Mouse (Mus musculus) right cerebral cortex, postnatal 36 days (tissue): ENCODE data around the gene Hes7.

ENCODE experiments used
- DNase-seq, 2 experiments: peaks; one replicate each; pipeline ENCODE4 v3.0.0; 2022; ENCODE audit warnings: low spot score in 2 of 2, mixed read lengths in 1 of 2

The Hes7 gene

DNA sequence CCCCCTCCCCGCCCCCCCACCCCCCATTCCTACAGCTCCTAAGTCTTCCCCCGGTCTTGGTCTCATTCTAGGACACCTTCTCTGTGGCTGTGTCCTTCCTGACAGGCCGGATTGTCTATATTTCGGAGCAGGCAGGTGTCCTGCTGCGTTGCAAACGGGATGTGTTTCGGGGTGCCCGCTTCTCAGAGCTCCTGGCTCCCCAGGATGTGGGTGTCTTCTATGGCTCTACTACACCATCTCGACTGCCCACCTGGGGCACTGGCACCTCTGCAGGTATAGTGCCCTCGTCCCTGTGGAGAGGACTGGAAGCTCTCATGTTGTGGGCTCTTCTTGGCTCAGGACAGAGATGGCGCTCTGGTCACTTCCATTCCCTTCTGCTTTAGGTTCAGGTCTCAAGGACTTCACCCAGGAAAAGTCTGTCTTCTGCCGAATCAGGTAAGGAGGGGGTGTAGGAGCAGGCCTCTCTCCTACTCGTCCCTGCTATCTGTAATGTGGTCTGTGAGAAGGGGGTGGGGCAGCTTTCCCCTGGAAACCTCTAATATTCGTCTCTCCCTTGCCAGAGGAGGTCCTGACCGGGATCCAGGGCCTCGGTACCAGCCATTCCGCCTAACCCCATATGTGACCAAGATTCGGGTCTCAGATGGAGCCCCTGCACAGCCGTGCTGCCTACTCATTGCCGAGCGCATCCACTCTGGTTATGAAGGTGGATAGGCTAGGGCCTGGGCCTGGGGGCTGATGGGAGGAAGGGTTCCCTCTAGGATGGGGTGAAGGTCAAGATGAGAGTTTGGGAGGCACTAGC is 18.4 kb upstream of the Hes7 start:
- DNase-seq, result no peak

GRCm38 (mm10) chr11:69102403-69102725 is 17.8 kb upstream of the Hes7 start:
- DNase-seq, result no peak

DNA sequence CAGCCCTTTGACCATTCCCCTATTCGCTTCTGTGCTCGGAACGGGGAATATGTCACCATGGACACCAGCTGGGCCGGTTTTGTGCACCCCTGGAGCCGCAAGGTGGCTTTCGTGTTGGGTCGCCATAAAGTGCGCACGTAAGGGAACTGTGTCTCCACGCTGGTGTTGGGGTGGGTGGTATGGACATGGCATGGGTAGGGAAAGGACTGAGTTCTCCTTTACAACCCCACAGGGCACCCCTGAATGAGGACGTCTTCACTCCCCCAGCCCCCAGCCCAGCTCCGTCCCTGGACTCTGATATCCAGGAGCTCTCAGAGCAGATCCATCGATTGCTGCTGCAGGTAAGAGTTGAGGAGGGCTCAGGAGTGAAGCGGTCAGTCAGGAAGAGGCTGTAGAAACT is 17.1 kb upstream of the Hes7 start:
- DNase-seq, result no peak

GRCm38 (mm10) chr11:69103531-69104435 is 16.4 kb upstream of the Hes7 start:
- no peak for DNase-seq

GRCm38 (mm10) chr11:69104487-69104886 is 15.7 kb upstream of the Hes7 start:
- DNase-seq, result no peak

DNA sequence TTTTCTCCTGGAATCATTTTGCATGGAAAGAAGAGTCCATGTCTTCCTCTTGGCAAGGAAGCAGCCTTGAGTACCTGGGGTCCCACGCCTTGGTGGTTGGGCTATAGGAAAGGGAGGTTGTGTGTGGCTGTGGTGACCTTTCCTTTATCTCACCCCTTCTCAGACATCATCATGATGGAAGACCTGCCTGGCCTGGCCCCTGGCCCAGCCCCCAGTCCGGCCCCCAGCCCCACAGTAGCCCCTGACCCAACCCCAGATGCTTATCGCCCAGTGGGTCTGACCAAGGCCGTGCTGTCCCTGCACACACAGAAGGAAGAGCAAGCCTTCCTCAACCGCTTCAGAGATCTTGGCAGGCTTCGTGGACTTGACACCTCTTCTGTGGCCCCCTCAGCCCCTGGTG is 15.0 kb upstream of the Hes7 start:
- DNase-seq, result no peak

- DNase-seq, result no peak
These were observed 14.4 kb upstream of the Hes7 start for GRCm38 (mm10) chr11:69105796-69106195.

DNA sequence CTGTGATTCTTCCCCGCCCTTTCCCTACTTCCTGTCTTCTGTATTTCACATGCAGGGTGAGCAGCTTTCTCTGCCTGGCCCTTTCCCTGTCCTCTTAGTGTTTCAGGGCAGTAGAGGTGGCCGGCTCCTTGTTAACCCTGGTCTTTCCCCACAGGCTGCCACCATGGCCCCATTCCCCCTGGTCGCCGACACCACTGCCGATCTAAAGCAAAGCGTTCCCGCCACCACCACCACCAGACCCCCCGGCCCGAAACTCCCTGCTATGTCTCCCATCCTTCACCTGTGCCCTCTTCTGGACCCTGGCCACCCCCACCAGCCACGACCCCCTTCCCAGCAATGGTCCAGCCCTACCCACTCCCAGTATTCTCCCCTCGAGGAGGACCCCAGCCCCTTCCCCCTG is 13.9 kb upstream of the Hes7 start:
- DNase-seq, result no peak

GRCm38 (mm10) chr11:69106842-69107241 is 13.4 kb upstream of the Hes7 start:
- DNase-seq, result no peak

DNA sequence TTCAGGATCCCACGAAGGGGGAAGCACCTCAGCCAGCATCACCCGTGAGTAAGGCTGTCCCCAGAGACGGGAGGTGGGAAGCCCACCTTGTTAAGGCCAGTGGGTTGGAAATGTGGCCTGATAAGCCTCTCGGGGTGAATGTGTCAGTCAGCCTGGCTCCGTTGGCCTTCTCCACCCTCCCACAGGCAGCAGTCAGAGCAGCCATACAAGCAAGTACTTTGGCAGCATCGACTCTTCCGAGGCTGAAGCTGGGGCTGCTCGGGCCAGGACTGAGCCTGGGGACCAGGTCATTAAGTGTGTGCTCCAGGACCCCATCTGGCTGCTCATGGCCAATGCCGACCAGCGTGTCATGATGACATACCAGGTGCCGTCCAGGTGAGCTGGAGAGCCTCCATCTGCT is 12.5 kb upstream of the Hes7 start:
- DNase-seq, result no peak

DNA sequence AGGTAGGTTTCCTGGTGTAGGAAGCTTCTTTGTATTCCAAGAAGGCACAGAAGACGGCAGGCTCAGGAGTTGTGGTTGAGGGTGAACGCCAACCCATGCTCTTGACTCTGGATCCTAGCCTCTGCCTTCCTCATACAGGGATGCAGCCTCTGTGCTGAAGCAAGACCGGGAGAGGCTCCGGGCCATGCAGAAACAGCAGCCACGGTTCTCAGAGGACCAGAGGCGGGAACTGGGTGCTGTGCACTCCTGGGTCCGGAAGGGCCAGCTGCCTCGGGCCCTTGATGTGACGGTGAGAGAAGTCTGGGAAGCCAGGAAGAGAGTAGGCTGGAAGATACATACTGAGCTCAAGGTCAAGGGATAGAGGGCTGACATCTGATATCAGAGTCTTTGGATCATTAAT is 12.0 kb upstream of the Hes7 start:
- DNase-seq, result no peak

- no peak for DNase-seq
These were observed 10.9 kb upstream of the Hes7 start for GRCm38 (mm10) chr11:69109032-69109900.

DNA sequence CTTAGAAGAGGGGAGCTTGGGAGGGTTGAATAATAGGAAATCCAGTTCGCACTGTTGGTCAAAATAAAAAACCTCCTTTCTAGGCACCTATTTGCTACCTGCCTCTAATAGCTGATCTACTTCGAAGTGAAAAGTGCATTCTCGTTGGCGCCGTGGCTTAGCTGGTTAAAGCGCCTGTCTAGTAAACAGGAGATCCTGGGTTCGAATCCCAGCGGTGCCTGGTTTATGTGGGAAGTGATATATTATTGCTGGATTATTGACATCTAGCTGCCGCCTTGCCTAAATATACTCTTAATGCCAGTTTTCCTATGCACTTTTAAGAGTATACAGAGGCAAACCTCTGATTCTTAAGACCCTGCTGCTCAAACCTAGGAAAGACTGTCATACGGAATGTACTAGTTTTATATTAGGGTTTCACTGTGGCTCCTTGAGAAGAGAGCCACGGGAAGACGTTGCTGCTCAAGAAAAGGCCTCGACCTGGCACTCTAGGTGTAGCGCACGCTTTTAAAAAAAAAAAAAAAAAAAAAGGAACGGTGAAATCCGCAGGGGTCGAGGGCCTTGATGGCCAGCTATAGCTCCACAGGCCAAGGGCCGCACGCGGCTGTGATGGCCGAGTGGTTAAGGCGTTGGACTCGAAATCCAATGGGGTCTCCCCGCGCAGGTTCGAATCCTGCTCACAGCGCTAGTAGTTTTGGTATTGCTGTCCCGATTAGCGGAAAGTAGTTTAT is 9.7 kb upstream of the Hes7 start:
- DNase-seq, result peak; percentile 76 to 80

DNA sequence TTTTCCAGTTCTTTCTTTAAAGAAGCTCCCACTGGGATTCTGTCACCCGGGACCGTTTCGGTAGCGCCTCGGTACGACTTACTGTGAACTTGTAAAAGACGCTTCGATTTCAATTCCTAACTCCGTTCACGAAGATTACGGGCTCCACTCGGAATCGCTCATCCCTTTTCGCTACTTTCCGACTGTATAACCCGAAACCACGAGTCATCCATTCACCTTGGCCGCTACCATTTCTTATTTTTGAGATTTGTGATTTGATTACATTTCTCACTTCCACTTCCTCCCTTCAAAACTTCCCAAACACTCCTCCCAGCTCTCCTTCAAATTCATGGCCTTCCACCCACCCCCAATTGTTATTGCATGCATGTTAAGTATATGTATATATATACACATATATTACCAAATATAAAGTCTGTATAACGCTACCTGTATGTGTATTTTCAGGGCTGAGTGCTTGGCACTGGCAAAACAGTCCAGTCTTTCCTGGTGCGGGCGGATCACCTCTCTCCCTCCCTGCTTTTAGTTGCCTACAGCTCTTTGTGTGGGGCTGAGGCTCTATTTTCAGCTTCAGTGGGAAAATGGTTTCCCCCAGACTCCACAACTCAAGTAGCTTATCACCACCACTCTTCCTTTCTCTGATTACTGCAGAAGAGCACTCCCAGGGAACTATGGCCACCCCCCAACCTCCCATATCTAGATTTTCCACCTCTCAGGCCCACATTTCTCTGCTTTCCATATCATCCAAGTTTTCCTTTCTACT is 9.0 kb upstream of the Hes7 start:
- no peak for DNase-seq

DNA sequence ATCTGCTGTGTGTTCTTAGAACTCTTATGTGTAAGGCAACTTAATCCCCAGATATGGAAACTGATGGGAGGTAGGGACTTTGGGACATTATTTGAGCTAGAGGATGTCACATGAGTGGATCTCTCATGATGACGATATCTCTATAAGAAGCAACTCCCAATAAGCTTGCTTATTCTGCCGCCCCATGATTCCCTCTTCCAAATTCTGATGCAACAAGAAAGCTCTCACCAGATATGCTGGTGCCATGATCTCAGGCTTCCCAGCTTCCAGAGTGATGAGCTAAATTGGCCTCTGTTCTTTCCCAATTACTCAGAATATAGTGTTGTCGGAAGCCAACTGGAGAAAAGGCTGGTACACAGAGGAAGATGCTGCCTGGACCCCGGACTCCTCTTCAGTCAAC is 8.3 kb upstream of the Hes7 start:
- no peak for DNase-seq

GRCm38 (mm10) chr11:69114018-69114417 is 6.2 kb upstream of the Hes7 start:
- DNase-seq, result no peak

DNA sequence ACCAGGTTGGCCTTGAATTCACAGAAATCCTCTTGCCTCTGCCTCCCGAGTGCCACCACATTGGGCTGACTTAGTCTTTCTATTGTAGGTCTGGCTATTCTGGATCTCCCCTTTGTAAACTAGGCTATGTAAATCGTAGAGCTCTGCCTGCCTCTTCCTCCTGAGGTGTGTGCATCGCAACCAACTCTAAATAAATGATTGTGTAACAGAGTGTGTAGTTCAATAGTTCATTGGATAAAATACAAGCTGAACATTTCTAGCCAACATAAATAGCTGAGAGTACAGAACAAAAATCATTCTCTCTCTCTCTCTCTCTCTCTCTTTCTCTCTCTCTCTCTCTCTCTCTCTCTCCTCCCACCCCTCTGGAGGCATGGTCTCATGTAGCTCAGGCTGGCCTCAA is 5.6 kb upstream of the Hes7 start:
- DNase-seq, result no peak

GRCm38 (mm10) chr11:69116843-69117242 is 3.4 kb upstream of the Hes7 start:
- DNase-seq, result no peak

DNA sequence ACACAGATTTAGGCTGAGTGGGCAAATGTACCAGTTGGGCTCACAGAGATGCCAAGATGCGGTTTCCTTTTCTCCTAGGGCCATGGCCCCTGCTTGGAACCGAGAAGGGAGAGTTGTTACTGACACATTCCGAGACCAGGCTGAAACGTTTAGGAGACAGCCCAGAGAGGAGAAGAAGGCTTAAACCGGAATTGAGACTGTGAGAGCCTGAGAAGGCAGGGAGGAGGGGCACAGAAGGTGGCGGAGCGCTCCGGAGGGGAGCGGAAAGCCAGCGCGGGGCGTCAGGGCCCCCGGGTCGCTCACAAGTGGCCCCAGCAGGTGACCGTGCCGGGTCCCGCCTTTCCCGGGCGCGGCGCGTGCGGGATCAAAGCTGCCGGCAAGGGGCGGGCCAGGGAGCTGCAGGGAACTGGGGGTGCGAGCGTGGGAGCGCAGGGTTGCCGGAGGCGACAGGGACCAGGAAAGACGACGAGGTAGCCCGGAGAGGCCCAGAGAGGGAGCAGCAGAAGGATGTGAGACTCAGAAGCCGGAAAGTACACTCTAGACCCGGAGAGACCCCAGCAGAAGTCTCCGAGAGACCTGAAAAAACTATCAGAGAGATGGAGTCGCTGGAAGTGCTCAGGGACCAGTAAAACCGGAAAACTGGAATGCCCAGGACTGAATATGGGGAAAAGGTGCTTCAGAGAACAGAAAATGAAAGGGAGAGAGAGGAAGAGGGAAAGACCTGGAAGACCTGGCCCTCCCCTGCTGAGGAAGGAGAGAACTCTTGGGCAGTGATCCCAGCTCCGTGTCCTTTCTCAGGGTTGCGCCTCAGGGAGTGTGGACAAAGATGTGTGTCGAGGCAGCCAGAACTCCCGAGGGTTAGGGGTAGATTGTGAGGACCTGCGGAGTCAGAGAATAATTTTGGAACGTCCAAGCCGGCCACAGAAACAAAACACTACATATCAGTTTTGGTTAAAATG is 2.2 kb upstream of the Hes7 start:
- no peak for DNase-seq

- peak in 1 of 2 experiments; percentile 66 for DNase-seq
These were observed 1.4 kb upstream of the Hes7 start for GRCm38 (mm10) chr11:69118765-69119164.
